Mouse (Mus musculus): ENCODE data around the gene Rftn1. TPM values are rescaled to one million over a fixed set of nuclear protein-coding genes. Genes with fewer than 3 reads are reported as not detected.

Gene Rftn1
- polyA plus RNA-seq, 2 experiments from 2014 or later, result 23.8 to 32.4 TPM

DNA sequence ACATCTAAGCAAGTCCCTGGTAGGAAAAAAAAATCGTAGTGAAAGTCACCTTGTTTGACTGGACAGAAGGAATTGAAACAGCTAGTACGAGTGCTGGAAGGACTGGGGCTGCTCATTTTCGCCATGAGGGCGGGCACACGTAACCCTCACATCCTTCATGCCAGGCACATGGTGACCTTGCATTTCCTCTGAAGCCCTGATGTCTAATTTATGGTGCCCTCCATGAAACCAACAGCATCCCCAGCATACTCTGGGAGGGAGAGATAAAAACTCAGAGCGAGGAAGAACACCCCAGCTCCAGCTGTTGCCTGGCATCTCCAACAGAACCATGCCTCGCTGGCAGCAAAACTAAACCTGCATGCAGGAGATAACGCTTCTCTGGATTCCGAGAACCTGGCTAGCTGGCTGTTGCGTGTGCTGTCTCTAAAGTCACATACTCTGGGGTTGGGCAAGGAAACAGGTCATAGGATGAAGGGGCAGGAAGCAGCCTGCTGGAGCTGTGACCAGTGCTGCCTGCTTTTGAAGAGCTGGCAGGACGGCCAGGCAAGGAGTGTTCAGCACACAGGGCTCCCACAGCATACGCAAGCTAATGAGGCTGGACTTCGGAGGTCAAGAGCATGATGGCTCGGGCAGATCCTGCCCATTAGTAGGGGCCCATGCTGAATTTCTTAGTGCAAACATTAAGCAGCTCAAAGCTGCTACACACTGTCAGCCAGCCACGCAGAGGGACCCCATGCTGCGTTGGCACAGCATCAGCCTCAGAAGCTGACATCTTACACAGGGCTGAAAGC, 170.1 kb downstream of the Rftn1 start:
- ATAC-seq, result no peak

GRCm38 (mm10) chr17:50019819-50020210, 170.7 kb downstream of the Rftn1 start:
- no peak for ATAC-seq

DNA sequence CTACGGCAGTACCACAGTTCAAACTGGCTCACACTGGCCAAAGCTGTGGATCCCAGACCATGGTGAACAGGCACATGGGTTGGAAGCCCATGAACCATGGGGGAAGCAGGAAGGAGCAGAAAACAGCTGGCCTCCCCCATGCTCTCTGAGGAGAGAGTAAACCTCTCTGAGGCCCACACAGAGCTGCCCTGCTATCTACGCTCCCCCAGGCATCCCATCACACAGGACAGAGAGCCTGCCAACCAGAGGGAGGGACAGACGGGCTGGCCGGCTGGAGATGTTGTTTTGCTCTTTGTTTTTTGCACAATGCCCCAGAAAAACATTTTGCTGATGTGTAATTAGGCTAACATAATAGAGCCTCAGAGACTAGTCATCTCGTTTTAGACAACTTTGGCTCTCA, 171.4 kb downstream of the Rftn1 start:
- ATAC-seq, result no peak

- no peak for ATAC-seq
Observed at GRCm38 (mm10) chr17:50014708-50015107, 175.8 kb downstream of the Rftn1 start.

GRCm38 (mm10) chr17:50013848-50014247, 176.6 kb downstream of the Rftn1 start:
- no peak for ATAC-seq

DNA sequence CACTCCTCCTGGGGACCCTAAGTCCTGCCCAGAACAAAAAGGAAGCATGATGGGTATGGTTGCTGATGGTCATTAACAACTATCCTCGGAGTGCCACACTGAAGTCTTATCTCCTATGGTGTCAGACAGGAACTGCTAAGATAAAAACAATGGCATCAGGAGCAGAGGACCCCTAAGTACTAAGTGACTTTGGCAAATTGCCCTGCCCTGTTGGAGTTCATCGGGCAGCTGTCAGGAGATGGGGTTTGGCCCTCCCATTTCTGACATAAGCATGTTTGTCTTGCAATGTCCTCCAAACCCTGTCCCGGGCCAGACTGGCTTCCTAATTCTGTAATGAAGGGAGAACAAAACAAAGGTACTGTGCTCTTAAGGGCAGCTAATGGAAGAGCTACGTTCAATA, 180.4 kb downstream of the Rftn1 start:
- no peak for ATAC-seq

DNA sequence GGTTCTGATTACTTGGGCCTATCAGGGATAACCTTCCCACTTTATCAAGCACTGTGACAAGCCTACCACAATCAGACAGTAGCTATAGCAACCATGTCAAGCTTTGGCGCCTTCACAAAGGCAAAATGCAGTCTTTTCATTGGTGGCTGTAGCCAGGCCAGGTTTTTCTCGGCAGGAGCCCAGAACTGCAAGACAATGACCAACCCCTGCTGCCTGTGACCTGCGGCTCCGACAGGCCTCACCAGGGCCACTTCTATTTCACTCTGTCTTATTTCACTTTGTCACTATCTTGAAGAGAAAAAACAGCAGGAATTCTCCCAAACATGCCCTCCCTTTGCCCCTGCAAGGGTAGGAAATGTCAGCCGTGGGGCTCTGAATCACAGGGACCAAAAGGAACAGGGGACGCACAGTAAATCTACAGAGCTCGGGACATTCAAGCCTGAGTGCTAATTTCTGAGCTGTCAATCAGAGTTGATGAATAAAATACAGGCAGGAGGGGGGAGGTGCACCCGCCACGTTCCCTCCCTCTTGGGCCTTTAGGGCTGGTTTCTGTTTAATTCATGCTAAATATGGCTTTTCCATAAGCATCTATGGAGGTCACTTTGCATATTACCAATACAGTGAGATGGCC, 183.6 kb downstream of the Rftn1 start:
- ATAC-seq, result no peak

DNA sequence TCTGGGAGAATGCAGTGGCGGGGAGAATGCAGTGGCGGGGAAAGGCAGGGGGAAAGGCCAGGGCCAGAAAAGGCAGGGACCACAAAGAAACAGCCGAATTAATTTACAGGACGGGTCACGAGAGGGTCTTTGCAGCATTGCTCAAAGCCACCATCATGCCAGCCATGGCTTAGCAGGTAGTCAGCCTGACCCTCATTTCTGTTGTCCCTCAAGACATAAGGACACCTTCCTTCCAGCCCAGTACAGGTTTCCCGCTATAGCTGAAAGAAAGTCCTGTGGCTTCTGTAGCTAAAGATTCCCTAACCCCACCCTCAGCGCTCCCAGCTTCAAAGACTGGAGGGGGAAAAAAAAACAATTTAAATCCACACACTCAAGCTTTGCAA, 184.1 kb downstream of the Rftn1 start:
- no peak for ATAC-seq

DNA sequence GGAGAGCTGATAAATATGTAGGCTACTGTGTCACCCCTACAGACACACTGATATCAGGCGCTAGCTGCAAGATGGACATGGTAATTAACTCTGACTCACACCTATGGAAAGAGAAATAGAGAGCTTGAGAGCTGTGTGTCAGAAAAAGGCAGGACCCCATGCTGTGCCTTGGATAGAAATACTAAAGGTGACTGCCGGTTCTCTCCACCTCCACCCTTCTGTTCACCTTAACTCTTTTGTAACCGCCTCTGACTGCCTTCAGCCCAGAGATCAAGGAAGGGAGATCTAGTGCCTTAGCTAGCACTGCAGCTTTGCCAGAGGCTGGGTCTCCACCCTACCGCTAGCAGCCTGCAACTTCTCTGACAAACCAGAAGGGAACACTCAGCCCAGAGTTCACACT, 187.3 kb downstream of the Rftn1 start:
- ATAC-seq, result no peak

- ATAC-seq, result no peak
Observed at GRCm38 (mm10) chr17:50002171-50002570, 188.3 kb downstream of the Rftn1 start.

DNA sequence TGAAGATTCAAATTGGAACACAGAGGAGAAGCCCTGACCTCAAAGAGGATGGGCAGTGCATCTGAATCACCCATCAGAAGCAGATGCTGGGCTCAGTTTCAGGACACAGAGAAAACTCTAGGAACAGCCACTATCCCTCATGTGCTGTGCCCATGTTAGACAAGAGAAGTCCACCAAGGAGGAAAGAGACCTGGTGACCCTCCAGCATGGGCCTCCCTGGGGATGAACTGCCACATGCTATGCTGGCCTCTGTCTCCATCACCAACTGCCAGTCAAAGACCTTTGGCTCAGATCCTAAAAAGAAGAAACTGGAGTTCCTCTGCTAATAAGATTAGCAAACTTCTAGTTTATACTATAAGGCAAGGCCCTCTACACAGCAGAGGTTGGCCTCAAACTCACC, 188.7 kb downstream of the Rftn1 start:
- no peak for ATAC-seq

GRCm38 (mm10) chr17:50000580-50000979, 189.9 kb downstream of the Rftn1 start:
- no peak for ATAC-seq

- no peak for ATAC-seq
Observed at GRCm38 (mm10) chr17:49996626-49997152, 193.8 kb downstream of the Rftn1 start.

DNA sequence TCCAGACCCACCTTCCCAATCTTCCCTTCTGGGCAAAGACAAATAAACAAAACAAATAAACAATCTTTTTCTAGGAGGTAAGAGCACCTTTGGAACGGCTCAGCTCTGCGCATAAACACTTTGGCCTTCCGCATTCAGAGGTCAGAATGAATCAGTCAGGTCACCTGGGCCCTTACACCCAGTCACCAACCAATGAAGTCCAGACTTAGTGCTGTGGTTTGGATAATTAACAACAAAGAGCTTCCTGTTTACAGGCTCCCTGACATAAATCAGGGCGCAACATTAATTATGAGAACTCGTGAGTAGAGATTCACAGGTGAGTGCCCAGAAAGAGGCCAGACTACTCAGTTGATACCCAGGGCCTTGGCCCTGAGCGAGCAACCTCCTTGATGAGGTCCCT, 194.4 kb downstream of the Rftn1 start:
- ATAC-seq, result no peak

GRCm38 (mm10) chr17:49995226-49995625, 195.2 kb downstream of the Rftn1 start:
- no peak for ATAC-seq

DNA sequence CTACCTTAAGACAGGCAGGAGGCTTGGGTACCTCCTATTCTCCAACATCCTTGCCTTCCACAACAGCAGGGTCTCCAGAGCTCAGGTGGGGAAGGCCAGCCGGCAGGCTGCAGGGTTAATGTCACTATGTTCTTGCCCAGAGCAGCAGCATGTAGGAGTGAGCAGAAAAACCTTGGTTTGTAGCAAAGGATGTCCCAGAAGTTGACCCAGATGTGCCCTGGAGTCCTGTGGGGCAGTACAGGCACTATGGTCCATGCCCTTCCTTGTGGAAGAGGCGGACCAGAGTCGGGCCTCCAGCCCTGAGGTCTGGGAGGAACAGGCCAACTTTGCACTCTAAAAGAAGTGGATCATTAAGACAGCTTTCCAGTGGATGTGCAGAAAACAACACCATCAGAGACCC, 196.8 kb downstream of the Rftn1 start:
- ATAC-seq, result no peak

DNA sequence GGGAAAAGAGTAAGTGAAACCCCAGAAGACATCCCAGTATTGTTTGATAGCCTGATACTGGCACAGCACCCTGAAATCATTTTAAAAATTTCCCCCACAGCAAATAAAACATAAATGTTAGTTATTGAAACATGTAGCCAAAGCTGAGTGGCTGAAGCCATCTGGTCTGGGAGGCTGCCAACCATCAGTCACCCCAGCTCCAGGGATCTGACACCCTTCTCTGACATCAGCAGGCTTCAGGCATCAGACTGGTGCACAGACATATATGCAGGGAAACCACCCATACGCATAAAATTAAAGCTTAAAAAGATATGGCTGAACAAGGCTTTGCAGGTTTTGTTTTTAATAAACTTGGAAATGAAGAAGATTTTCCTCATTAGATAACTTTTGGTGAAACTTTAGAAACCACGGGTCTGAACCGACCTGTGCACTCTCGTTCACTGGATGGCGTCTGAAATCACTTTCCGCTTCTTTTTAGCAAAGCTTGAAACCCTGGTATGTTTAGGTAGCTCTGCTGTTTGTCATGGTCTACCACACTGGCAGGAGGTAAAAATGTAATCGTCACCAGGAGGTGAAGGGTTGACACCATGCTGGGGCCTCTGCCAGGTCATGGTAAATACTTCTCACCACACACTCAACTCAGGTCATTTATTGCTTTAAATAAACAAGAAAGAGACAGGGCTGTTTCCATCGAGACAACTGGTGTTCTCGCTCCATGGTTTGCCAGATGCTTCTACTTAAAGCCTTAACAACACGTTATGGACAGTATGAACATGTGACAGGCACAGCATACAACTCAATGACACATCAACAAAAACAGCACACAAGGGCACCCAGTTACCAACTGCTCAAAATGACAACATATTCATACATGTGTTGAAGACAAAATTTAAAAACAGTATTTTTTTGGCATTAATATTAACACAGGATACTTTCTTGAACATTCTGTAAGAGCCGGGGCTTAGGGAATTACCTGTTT, 197.6 kb downstream of the Rftn1 start:
- peak; percentile 82 for ATAC-seq

DNA sequence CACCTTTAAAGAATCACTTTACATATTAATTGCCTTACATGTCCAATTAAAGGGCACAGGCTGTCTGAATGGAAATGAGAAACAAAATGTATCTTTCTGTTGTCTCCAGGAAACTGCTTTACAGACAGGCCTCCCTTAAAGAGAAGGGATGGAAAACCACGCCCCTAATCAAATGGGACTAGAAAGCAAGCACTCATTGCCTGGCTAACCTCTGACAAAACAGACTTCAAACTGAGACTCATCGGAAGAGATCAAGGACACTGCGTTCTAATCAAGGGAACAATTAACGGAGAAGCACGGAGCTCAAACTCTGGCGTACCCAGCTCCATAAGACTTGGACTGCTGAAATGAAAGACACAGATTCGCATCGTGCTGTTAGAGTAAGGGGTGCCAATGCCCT, 200.9 kb downstream of the Rftn1 start:
- ATAC-seq, result no peak

DNA sequence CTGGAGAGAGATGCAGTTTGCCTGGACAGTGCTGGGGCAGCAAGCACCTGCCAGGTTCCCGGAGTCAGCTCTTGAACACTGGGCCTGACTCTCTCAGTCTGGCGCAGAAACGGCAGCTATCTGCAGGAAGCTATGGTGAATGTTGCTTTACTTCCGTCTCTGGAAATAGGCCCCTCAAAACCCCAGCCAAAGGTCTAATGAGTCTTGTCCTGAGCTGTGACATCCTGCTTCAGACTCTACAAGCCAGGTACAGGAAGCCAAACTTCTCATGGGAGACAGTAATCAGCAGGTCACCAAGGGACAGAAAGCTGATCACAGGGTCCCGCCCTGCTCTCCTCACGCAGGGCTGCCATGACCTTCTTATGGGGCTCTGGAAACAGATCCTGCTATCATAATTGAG, 203.4 kb downstream of the Rftn1 start:
- no peak for ATAC-seq

DNA sequence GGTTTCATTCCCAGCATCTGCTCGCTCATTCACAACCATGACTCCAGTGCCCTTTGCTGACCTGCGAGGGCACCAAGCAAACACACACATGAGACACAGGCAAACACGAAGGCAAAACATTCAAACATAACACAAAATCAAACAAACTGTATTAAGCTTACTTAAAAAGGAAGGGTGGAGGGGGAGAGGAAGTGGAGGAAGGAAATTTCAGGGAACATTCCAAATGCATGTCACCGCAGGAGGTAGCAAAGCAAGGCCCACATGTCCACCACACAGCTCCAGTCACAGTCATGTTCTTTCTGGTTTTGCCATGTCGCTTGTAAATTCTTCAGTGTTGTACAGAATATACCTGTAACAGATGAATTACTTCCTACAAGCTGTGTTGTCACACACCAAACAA, 207.0 kb downstream of the Rftn1 start:
- ATAC-seq, result no peak

- no peak for ATAC-seq
Observed at GRCm38 (mm10) chr17:49982611-49983390, 207.7 kb downstream of the Rftn1 start.

GRCm38 (mm10) chr17:49981591-49981990, 208.9 kb downstream of the Rftn1 start:
- no peak for ATAC-seq
